Mouse (Mus musculus): ENCODE results near the gene Sfn. TPM values are rescaled to one million over a fixed set of nuclear protein-coding genes. Genes with fewer than 3 reads are reported as not detected.

The Sfn gene
- polyA plus RNA-seq, 1 experiment from 2014 or later = 3.9 TPM

GRCm38 (mm10) chr4:133613867-133614266 lies 11.9 kb upstream of the Sfn start:
- DNase-seq (ENCODE audit: low spot score) = no peak
- H3K4me2 ChIP-seq (replicated peaks) = no peak overlapping the region
- H3K9ac ChIP-seq = no peak overlapping the region
- H3K27me3 ChIP-seq (ENCODE audit: control insufficient read depth, insufficient read depth, low read length) = no peaks in the 10 kb centered on the region
- no peak for ATAC-seq (ENCODE audit: low FRiP score)
- peaks cover 65% of the 10 kb centered on the region for H3K36me3 ChIP-seq (replicated peaks; ENCODE audit: control insufficient read depth, insufficient read depth)
- H3K4me3 ChIP-seq (replicated peaks; ENCODE audit: low read length) = no peak overlapping the region
- H3K9me3 ChIP-seq (ENCODE audit: control insufficient read depth, low read length) = no peaks in the 10 kb centered on the region
- no peaks in the 10 kb centered on the region for H3K4me1 ChIP-seq (replicated peaks; ENCODE audit: control insufficient read depth, insufficient read depth, low read length)
- 86% methylated on average over 4 of the region's 4 CpGs for WGBS
- no peak overlapping the region for H3K27ac ChIP-seq

GRCm38 (mm10) chr4:133613026-133613425 lies 11.1 kb upstream of the Sfn start:
- Histone ChIP-seq H3K36me3 (replicated peaks; ENCODE audit: control insufficient read depth, insufficient read depth) (peaks cover 72% of the 10 kb centered on the region), H3K4me1 (replicated peaks; ENCODE audit: control insufficient read depth, insufficient read depth, low read length) (no peaks in the 10 kb centered on the region), H3K4me2 (replicated peaks) (no peak overlapping the region), H3K9me3 (ENCODE audit: control insufficient read depth, low read length) (no peaks in the 10 kb centered on the region), H3K4me3 (replicated peaks; ENCODE audit: low read length) (no peak overlapping the region), H3K9ac (no peak overlapping the region), H3K27me3 (ENCODE audit: control insufficient read depth, insufficient read depth, low read length) (no peaks in the 10 kb centered on the region), H3K27ac (no peak overlapping the region; the same call in 1 of the 2 replicates)
- DNase-seq (ENCODE audit: low spot score) (no peak), ATAC-seq (ENCODE audit: low FRiP score) (no peak)
- WGBS = 96% methylated on average over 8 of the region's 8 CpGs

GRCm38 (mm10) chr4:133612416-133612815 lies 10.4 kb upstream of the Sfn start:
- WGBS = 96% methylated on average over 7 of the region's 7 CpGs
- Histone ChIP-seq H3K36me3 (replicated peaks; ENCODE audit: control insufficient read depth, insufficient read depth) (peaks cover 74% of the 10 kb centered on the region), H3K4me2 (replicated peaks) (no peak overlapping the region), H3K9me3 (ENCODE audit: control insufficient read depth, low read length) (no peaks in the 10 kb centered on the region), H3K27ac (no peak overlapping the region), H3K27me3 (ENCODE audit: control insufficient read depth, insufficient read depth, low read length) (no peaks in the 10 kb centered on the region), H3K4me1 (replicated peaks; ENCODE audit: control insufficient read depth, insufficient read depth, low read length) (no peaks in the 10 kb centered on the region), H3K9ac (no peak overlapping the region), H3K4me3 (replicated peaks; ENCODE audit: low read length) (no peak overlapping the region)
- no peak for DNase-seq (ENCODE audit: low spot score)
- no peak for ATAC-seq (ENCODE audit: low FRiP score)

GRCm38 (mm10) chr4:133611815-133612214 lies 9.8 kb upstream of the Sfn start:
- H3K4me2 ChIP-seq (replicated peaks) = no peak overlapping the region
- ATAC-seq (ENCODE audit: low FRiP score) = no peak

GRCm38 (mm10) chr4:133609719-133610118 lies 7.8 kb upstream of the Sfn start:
- no peak overlapping the region for H3K4me3 ChIP-seq (replicated peaks; ENCODE audit: low read length)
- DNase-seq (ENCODE audit: low spot score) (peak; percentile 59), ATAC-seq (ENCODE audit: low FRiP score) (no peak)
- H3K4me1 ChIP-seq (replicated peaks; ENCODE audit: control insufficient read depth, insufficient read depth, low read length) = no peaks in the 10 kb centered on the region
- H3K27me3 ChIP-seq (ENCODE audit: control insufficient read depth, insufficient read depth, low read length) = no peaks in the 10 kb centered on the region
- peaks cover 85% of the 10 kb centered on the region for H3K36me3 ChIP-seq (replicated peaks; ENCODE audit: control insufficient read depth, insufficient read depth)
- H3K4me2 ChIP-seq (replicated peaks) = no peak overlapping the region
- no peak overlapping the region for H3K9ac ChIP-seq
- H3K27ac ChIP-seq = no peak overlapping the region
- H3K9me3 ChIP-seq (ENCODE audit: control insufficient read depth, low read length) = no peaks in the 10 kb centered on the region
- WGBS = 22% methylated on average over 6 of the region's 6 CpGs

More at GRCm38 (mm10) chr4:133611815-133612214, 9.8 kb upstream of the Sfn start:
- H3K27ac ChIP-seq = no peak overlapping the region
- no peaks in the 10 kb centered on the region for H3K9me3 ChIP-seq (ENCODE audit: control insufficient read depth, low read length)
- H3K4me1 ChIP-seq (replicated peaks; ENCODE audit: control insufficient read depth, insufficient read depth, low read length) = no peaks in the 10 kb centered on the region
- no peak for DNase-seq (ENCODE audit: low spot score)
- H3K4me3 ChIP-seq (replicated peaks; ENCODE audit: low read length) = no peak overlapping the region
- no peaks in the 10 kb centered on the region for H3K27me3 ChIP-seq (ENCODE audit: control insufficient read depth, insufficient read depth, low read length)
- H3K9ac ChIP-seq = no peak overlapping the region
- 99% methylated on average over 5 of the region's 5 CpGs for WGBS
- peaks cover 80% of the 10 kb centered on the region for H3K36me3 ChIP-seq (replicated peaks; ENCODE audit: control insufficient read depth, insufficient read depth)

- Histone ChIP-seq H3K27ac (no peak overlapping the region), H3K9ac (no peak overlapping the region), H3K4me3 (replicated peaks; ENCODE audit: low read length) (no peak overlapping the region), H3K4me2 (replicated peaks) (no peak overlapping the region), H3K36me3 (replicated peaks; ENCODE audit: control insufficient read depth, insufficient read depth) (peaks cover 74% of the 10 kb centered on the region), H3K4me1 (replicated peaks; ENCODE audit: control insufficient read depth, insufficient read depth, low read length) (no peaks in the 10 kb centered on the region), H3K9me3 (ENCODE audit: control insufficient read depth, low read length) (no peaks in the 10 kb centered on the region), H3K27me3 (ENCODE audit: control insufficient read depth, insufficient read depth, low read length) (peaks cover 13% of the 10 kb centered on the region)
- 84% methylated on average over 10 of the region's 10 CpGs for whole genome bisulfite sequencing
- no peak for DNase-seq (ENCODE audit: low spot score)
- no peak for ATAC-seq (ENCODE audit: low FRiP score)
Measured at GRCm38 (mm10) chr4:133607284-133607683, 5.3 kb upstream of the Sfn start.

GRCm38 (mm10) chr4:133605330-133605729 lies 3.4 kb upstream of the Sfn start:
- Histone ChIP-seq H3K27ac (no peak overlapping the region), H3K9ac (no peak overlapping the region), H3K9me3 (ENCODE audit: control insufficient read depth, low read length) (no peaks in the 10 kb centered on the region), H3K36me3 (replicated peaks; ENCODE audit: control insufficient read depth, insufficient read depth) (peaks cover 62% of the 10 kb centered on the region), H3K27me3 (ENCODE audit: control insufficient read depth, insufficient read depth, low read length) (peaks cover 26% of the 10 kb centered on the region), H3K4me2 (replicated peaks) (no peak overlapping the region), H3K4me1 (replicated peaks; ENCODE audit: control insufficient read depth, insufficient read depth, low read length) (no peaks in the 10 kb centered on the region), H3K4me3 (replicated peaks; ENCODE audit: low read length) (no peak overlapping the region)
- WGBS = 59% methylated on average over 9 of the region's 9 CpGs
- no peak for DNase-seq (ENCODE audit: low spot score)
- no peak for ATAC-seq (ENCODE audit: low FRiP score)

GRCm38 (mm10) chr4:133604856-133605255 lies 2.9 kb upstream of the Sfn start:
- Histone ChIP-seq H3K9ac (no peak overlapping the region), H3K4me2 (replicated peaks) (no peak overlapping the region), H3K36me3 (replicated peaks; ENCODE audit: control insufficient read depth, insufficient read depth) (peaks cover 59% of the 10 kb centered on the region), H3K4me3 (replicated peaks; ENCODE audit: low read length) (no peak overlapping the region), H3K27ac (no peak overlapping the region), H3K9me3 (ENCODE audit: control insufficient read depth, low read length) (no peaks in the 10 kb centered on the region), H3K4me1 (replicated peaks; ENCODE audit: control insufficient read depth, insufficient read depth, low read length) (no peaks in the 10 kb centered on the region), H3K27me3 (ENCODE audit: control insufficient read depth, insufficient read depth, low read length) (peaks cover 31% of the 10 kb centered on the region)
- WGBS = 56% methylated on average over 6 of the region's 6 CpGs
- DNase-seq (ENCODE audit: low spot score) (no peak), ATAC-seq (ENCODE audit: low FRiP score) (no peak)

GRCm38 (mm10) chr4:133604175-133604574 lies 2.2 kb upstream of the Sfn start:
- ATAC-seq (ENCODE audit: low FRiP score) = no peak

GRCm38 (mm10) chr4:133603056-133603455 lies 1.1 kb upstream of the Sfn start:
- Histone ChIP-seq H3K9ac (no peak overlapping the region), H3K4me2 (replicated peaks) (no peak overlapping the region), H3K9me3 (ENCODE audit: control insufficient read depth, low read length) (no peaks in the 10 kb centered on the region), H3K36me3 (replicated peaks; ENCODE audit: control insufficient read depth, insufficient read depth) (peaks cover 42% of the 10 kb centered on the region), H3K27ac (no peak overlapping the region), H3K4me1 (replicated peaks; ENCODE audit: control insufficient read depth, insufficient read depth, low read length) (no peaks in the 10 kb centered on the region), H3K27me3 (ENCODE audit: control insufficient read depth, insufficient read depth, low read length) (peaks cover 49% of the 10 kb centered on the region), H3K4me3 (replicated peaks; ENCODE audit: low read length) (no peak overlapping the region)
- ATAC-seq (ENCODE audit: low FRiP score) (no peak), DNase-seq (ENCODE audit: low spot score) (no peak)
- WGBS = 97% methylated on average over 5 of the region's 5 CpGs

More at GRCm38 (mm10) chr4:133604175-133604574, 2.2 kb upstream of the Sfn start:
- no peak for DNase-seq (ENCODE audit: low spot score)
- 89% methylated on average over 7 of the region's 7 CpGs for WGBS
- Histone ChIP-seq H3K9me3 (ENCODE audit: control insufficient read depth, low read length) (no peaks in the 10 kb centered on the region), H3K4me1 (replicated peaks; ENCODE audit: control insufficient read depth, insufficient read depth, low read length) (no peaks in the 10 kb centered on the region), H3K4me2 (replicated peaks) (no peak overlapping the region), H3K27ac (no peak overlapping the region), H3K36me3 (replicated peaks; ENCODE audit: control insufficient read depth, insufficient read depth) (peaks cover 52% of the 10 kb centered on the region), H3K4me3 (replicated peaks; ENCODE audit: low read length) (no peak overlapping the region), H3K27me3 (ENCODE audit: control insufficient read depth, insufficient read depth, low read length) (peaks cover 37% of the 10 kb centered on the region), H3K9ac (no peak overlapping the region)

Data from hindbrain, embryonic 14.5 days (tissue).